Mouse (Mus musculus) testis, postnatal 14 days (tissue): ENCODE measurements around the gene Slc25a13.

Experiments used
- DNase-seq: peaks from one replicate; pipeline ENCODE4 v3.0.0; 2021; ENCODE audit warnings: low spot score

Gene Slc25a13

GRCm38 (mm10) chr6:6112767-6113528, 104.0 kb downstream of the Slc25a13 start:
- no peak for DNase-seq

DNA sequence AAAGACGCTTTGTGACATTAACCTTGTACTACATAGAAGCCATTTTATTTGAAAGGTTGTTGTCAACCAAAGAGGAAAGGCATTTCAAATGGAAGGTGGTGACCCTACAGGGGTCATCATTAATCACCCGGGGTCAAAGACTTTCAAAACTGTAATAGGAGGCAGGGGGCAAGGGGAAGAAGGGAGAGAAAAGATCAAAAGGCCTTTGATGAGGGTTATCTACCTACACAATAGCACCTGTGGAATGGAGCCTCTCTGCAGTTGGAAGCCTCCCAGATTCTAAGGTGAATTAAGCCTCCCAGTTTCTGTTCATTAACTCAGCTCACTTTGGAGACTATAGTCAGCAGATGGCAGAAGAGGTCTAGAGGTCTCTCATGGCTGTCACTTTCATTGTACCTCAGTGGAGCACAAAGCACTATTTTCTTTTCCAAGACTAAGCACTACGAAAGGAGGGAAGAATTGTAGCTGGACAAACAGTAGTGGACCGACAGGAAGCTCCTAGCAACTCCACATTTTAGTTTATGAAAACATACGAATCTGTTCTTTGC, 109.5 kb downstream of the Slc25a13 start:
- no peak for DNase-seq

GRCm38 (mm10) chr6:6105586-6105985, 111.4 kb downstream of the Slc25a13 start:
- DNase-seq = no peak

- DNase-seq = no peak
These were observed 113.5 kb downstream of the Slc25a13 start for GRCm38 (mm10) chr6:6103469-6103868.

DNA sequence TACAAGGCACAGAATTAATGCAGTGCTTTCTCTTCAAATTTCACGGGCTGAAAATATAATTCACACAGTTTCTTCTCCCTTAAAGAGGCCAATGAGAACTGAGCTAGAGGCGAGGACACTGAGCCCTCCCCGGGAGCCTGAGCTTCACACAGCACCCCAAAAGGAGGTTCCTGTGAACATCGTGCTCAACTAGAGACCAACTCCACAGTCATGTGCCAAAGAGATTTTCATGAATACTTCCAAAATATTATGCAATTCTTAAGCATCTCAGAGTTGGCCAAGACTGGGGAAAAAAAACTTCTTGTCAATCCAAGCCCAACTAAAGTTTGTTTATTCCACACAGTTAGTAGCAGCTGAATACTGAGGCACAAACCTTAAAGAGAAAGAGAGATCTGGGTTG, 115.4 kb downstream of the Slc25a13 start:
- DNase-seq = no peak

DNA sequence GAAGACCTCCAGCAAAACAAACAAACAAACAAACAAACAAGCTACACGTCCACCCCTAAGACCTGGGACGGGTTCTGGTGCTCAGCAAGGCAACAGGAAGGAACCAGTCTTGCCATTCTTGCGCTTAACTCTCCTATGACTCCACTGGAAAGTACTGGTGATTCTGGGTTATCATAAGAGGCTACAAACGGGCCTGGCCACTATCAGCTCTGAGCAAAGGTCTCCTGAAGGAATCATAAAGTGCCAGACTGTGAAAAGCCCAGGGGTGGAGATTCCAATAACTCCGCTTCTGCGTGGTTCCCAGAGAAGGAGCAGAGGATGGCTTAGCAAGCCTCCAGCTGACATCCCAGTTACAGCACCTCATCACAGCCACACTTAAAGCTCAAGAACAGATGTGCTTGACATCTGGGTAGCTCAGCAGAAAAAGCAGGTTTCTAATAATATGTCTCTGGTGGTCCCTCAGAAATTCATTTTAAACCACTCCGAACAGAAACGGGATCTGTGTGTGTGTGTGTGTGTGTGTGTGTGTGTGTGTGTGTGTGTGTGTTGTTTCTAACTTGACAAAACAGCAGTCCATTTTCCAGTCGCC, 116.0 kb downstream of the Slc25a13 start:
- DNase-seq = no peak

DNA sequence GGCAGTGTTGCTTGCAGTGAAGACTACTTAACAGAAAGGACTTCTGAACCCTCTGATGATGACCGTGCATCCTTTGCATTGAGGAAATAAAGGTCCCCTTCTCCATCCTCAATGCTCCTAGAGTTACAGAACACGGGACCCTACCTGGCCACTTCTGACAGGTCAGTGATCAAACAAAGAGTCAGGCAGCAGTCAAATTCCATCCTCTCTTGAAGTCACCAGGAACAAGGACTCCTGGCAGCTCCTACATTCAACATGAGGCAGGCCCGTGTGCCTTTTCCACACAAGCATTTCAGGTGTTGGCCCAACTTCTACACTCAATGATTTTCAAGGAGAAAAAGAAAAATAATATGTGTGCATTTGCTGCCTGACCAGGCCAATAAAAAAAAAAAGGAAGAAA, 123.0 kb downstream of the Slc25a13 start:
- no peak for DNase-seq

- no peak for DNase-seq
These were observed 123.5 kb downstream of the Slc25a13 start for GRCm38 (mm10) chr6:6093522-6093921.

GRCm38 (mm10) chr6:6092497-6092896, 124.5 kb downstream of the Slc25a13 start:
- no peak for DNase-seq

GRCm38 (mm10) chr6:6091016-6091415, 126.0 kb downstream of the Slc25a13 start:
- DNase-seq = no peak

DNA sequence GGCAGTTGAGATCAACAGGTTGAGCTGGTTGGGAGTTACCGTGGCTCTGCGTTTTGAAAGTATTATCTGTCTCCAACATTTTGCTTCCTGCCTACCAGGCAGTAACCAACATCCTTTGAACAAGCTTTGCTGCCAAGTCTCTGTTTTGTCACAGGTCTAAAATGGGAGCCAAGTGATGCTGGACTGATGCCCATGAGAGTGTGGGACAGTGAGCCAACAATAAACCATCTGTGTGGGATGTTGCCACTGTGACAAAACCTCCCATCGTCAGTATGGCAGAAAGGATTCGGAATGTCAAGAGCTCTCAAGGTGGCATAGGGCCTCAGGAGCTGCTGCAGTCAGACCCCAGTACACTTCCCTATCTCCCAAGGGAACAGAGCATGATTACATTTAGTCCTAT, 128.8 kb downstream of the Slc25a13 start:
- no peak for DNase-seq

DNA sequence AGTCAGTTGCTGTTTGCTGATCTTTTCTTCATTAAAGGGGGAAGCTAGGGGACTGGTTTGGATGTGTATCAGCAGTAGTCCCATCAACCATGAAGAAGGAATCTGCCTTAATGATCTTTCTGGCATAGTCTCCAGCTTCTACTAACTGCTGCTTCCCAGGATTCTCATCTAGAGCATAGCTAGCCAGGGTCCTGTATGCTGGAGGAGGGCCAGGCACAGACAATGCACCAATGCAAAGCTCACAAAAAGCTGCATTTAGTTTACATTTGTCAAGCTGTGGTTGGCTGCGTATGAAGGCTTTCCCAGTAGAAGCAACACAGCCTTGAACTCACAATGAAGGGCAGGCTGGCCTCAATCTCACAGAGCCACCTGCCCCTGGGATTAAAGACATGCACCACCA, 136.5 kb downstream of the Slc25a13 start:
- DNase-seq = no peak

GRCm38 (mm10) chr6:6077234-6077633, 139.7 kb downstream of the Slc25a13 start:
- no peak for DNase-seq

GRCm38 (mm10) chr6:6075940-6076447, 141.0 kb downstream of the Slc25a13 start:
- DNase-seq = no peak

- DNase-seq = no peak
These were observed 145.9 kb downstream of the Slc25a13 start for GRCm38 (mm10) chr6:6071038-6071437.

GRCm38 (mm10) chr6:6070015-6070414, 147.0 kb downstream of the Slc25a13 start:
- DNase-seq = no peak

DNA sequence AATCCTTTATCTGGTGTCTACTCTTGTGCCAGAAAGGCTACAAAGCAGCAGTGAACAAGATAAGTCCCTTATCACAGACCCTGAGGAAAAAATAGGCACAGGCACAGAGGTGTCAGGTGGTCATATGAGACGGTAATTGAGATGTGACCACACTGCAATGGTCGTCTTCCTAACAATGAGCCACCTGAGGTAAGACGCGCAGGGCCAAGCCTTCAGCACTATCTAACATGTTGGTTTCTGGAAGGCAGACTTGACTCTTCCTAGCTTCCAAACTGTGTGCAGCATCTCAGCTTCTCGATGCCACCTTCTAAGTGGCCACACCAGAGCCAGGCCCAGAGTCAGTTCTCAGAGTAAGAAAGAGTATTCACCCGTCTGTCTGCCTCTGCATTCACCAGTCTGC, 149.8 kb downstream of the Slc25a13 start:
- no peak for DNase-seq

GRCm38 (mm10) chr6:6058548-6058947, 158.4 kb downstream of the Slc25a13 start:
- DNase-seq = no peak

DNA sequence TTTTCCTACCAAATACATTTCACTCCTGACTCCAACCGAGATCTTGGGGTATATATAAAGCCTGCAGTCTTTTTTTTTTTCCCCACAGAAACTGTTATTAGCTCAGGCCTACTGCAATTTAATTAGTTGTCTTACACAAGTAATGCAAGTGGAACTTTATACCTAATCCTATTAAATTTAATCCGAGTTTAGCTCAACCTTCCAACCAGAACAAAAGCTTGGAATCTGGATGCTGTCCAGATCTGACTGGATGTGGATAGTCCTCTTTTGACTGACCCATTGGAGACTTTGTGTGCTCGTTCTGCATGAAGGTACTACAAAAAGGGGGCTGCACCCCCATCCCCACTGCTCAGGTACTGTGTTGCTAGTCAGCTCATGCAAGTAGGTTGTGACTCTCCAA, 163.0 kb downstream of the Slc25a13 start:
- no peak for DNase-seq

GRCm38 (mm10) chr6:6052696-6053095, 164.3 kb downstream of the Slc25a13 start:
- DNase-seq = no peak

GRCm38 (mm10) chr6:6046729-6047424, 170.1 kb downstream of the Slc25a13 start:
- no peak for DNase-seq

DNA sequence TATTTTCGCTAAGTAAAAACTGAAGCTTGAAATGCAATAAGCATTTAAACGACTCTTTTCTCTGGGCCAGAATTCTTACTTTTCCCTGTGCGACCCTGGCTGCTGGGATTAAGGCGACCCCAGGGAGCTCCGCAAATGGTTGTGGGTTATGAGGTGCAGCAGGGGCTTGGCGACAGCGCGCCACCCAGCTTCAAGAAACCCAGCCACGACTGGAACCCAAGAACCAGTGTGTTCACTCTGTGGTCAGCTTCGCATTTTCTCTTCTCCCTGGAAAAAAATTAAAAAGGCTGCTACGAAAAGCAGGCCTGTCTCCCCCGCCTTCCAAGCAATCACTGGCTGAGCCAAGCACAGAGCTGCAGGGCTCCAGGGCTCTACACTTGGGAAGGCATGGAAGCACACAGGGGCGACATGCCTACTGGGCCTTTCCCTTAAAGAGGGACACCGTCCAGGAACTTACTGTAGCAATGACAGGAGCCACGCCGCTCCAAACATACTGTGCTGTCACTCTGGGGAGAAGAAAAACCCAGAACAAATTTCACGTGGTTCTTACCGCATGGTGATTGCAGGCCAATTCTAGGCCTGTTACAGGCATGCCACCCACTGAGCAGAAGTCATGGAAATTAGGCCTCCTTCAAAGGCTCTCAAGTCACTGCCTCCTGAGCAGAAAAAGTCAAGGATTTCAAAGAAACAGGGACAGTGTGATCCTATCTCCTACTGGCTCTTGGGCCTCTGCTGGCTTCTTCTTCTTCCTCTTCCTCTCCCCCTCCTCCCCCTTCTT, 178.0 kb downstream of the Slc25a13 start:
- DNase-seq = no peak
